In genomic region chr6:59072096-59073060, GRCm38 (mm10) we compare ENCODE assay signal across 17 mouse cellular contexts. TPM values are rescaled to one million over a fixed set of nuclear protein-coding genes. Genes with fewer than 3 reads are reported as not detected.
DNase-seq lines count a peak whose midpoint lies in the region; ATAC-seq and TF ChIP-seq lines count a peak whose summit lies in the region.
"Had no signal": no experiment of that assay in that cellular context is flagged by ENCODE, and none has a peak within 500 bp of the region (broad histone marks: within the 10 kb centered on the region; RNA-seq: fewer than 3 reads in every experiment).

No protein-coding gene starts in this region.

- H3K79me2 ChIP-seq in liver, adult 2 months (ENCODE audit: control insufficient read depth, insufficient read depth, low read length): no peaks in the 10 kb centered on the region

- intact Hi-C loops in gastrocnemius, adult 2 months (cut with DNase I): no loop called here
- intact Hi-C loops in gastrocnemius, postnatal 14 days (cut with DNase I; ENCODE audit: low total_unique reads): no loop called here
- intact Hi-C loops in left cerebral cortex, postnatal 36 days (cut with DNase I): no loop called here

- H3K4me1 ChIP-seq in liver, adult 2 months (ENCODE audit: control insufficient read depth, insufficient read depth, low read length): peaks cover 11% of the 10 kb centered on the region
- no peaks in the 10 kb centered on the region for H3K4me1 ChIP-seq in liver, postnatal 0 days (ENCODE audit: insufficient read depth)
- no peaks in the 10 kb centered on the region; the same call in 1 of the 2 replicates for H3K4me1 ChIP-seq in brown adipose tissue, adult 24 weeks (ENCODE audit: control insufficient read depth, insufficient read depth, insufficient read length, low read length)

- no peaks in the 10 kb centered on the region for H3K27me3 ChIP-seq in liver, adult 2 months (ENCODE audit: control insufficient read depth, insufficient read depth, low read length)
- no peaks in the 10 kb centered on the region for H3K27me3 ChIP-seq in liver, postnatal 0 days (ENCODE audit: insufficient read depth, low read length)

- no peaks in the 10 kb centered on the region for H3K36me3 ChIP-seq in liver, adult 2 months (ENCODE audit: control insufficient read depth, insufficient read depth, low read length)
- H3K36me3 ChIP-seq in liver, postnatal 0 days (replicated peaks; ENCODE audit: insufficient read depth, low read length): no peaks in the 10 kb centered on the region

- no peak for TF ChIP-seq POLR2A in liver, adult 2 months (IDR thresholded peaks at IDR 0.05; ENCODE audit: extremely low read depth, insufficient read depth, low read length)

- H3K9me3 ChIP-seq in liver, postnatal 0 days (ENCODE audit: low read length): no peaks in the 10 kb centered on the region

- no peak overlapping the region for H3K9ac ChIP-seq in liver, adult 2 months (ENCODE audit: low read depth, low read length)
- no peak overlapping the region for H3K9ac ChIP-seq in liver, postnatal 0 days (replicated peaks)

- WGBS in liver, adult 2 months: 19% methylated on average over 5 of the region's 5 CpGs
- 66% methylated on average over 5 of the region's 5 CpGs for WGBS in liver, postnatal 0 days (ENCODE audit: insufficient replicate concordance)

- no peak for ATAC-seq in liver, postnatal 0 days
- ATAC-seq in erythroblast, adult 5-6 weeks (replicated peaks; ENCODE audit: low FRiP score, poor library complexity, severe bottlenecking): no peak
- ATAC-seq: forebrain, embryonic 16.5 days had no signal

- TF ChIP-seq EP300 in liver, postnatal 0 days (IDR thresholded peaks at IDR 0.05; ENCODE audit: low read depth): no peak

- no peak for DNase-seq in gastrocnemius, adult 2 months
- no peak for DNase-seq in gastrocnemius, postnatal 14 days
- DNase-seq in liver, adult 2 months (ENCODE audit: extremely low read depth, low read depth, low spot score): peak; percentile 99
- DNase-seq in liver, postnatal 0 days: no peak
- DNase-seq in lung, postnatal 14 days: peak; percentile 5
- DNase-seq in left cerebral cortex, postnatal 36 days (ENCODE audit: low spot score in 2 of 2): no peak
- DNase-seq: cerebellum, adult 11 months; cerebellum, postnatal 25 days; midbrain, embryonic 14.5 days; right cerebral cortex, postnatal 14 days had no signal

- TF ChIP-seq CTCF in gastrocnemius, adult 2 months (IDR thresholded peaks at IDR 0.05): no peak
- TF ChIP-seq CTCF in liver, adult 2 months (IDR thresholded peaks at IDR 0.05; ENCODE audit: low read depth, low read length): no peak
- TF ChIP-seq CTCF in liver, postnatal 0 days (IDR thresholded peaks at IDR 0.05; ENCODE audit: low read depth): no peak

- H3K4me3 ChIP-seq in gastrocnemius, adult 2 months: no peak overlapping the region
- H3K4me3 ChIP-seq in liver, adult 2 months (ENCODE audit: insufficient read depth, low read depth, low read length): no peak overlapping the region
- H3K4me3 ChIP-seq in liver, postnatal 0 days (ENCODE audit: low read depth, low read length): no peak overlapping the region
- H3K4me3 ChIP-seq in brown adipose tissue, adult 24 weeks (ENCODE audit: insufficient read depth, low read depth, low read length): no peak overlapping the region
- H3K4me3 ChIP-seq: erythroblast, embryonic 14.5 days had no signal

- H3K4me2 ChIP-seq in liver, postnatal 0 days (ENCODE audit: low read depth, low read length): no peak overlapping the region
- H3K4me2 ChIP-seq: heart, embryonic 11.5 days; liver, embryonic 11.5 days had no signal

- H3K27ac ChIP-seq in gastrocnemius, adult 2 months: peak overlapping the region; percentile 32; the same call in 1 of the 2 replicates
- no peak overlapping the region; the same call in 1 of the 2 replicates for H3K27ac ChIP-seq in liver, adult 2 months (replicated peaks; ENCODE audit: insufficient read depth, low read depth, low read length)
- H3K27ac ChIP-seq in liver, postnatal 0 days (ENCODE audit: low read depth): no peak overlapping the region
- H3K27ac ChIP-seq in brown adipose tissue, adult 24 weeks (replicated peaks; ENCODE audit: low read depth, low read length): peak overlapping the region; percentile 64
- H3K27ac ChIP-seq: macrophage had no signal

RNA-seq across cellular contexts. Expression of gene Fam13a, which starts 48.0 kb away (rescaled TPM):
- 10 to 100 TPM in 1 of 2 experiments, 1 to 10 TPM in 1; 7.6 to 12.6 TPM for total RNA-seq in gastrocnemius, adult 2 months (2021)
- 1 to 10 TPM; 7.7 to 8.5 TPM for total RNA-seq in gastrocnemius, postnatal 14 days (2021)
- total RNA-seq in liver, adult 2 months (2014; rRNA removed): 42.5 and 48.3 TPM in 2 replicates
- 3.2 and 3.4 TPM in 2 replicates for polyA plus RNA-seq in liver, adult 2 months (2012; rRNA removed)
- 1.2 and 1.6 TPM in 2 replicates for polyA plus RNA-seq in liver, postnatal 0 days (2015; fragmentation: Nextera tagmentation; extraction: Ambion mirVana)
- polyA plus RNA-seq in brown adipose tissue, adult 24 weeks (2012; ENCODE audit: insufficient read depth, insufficient read length, missing spikeins): 80.3 and 118 TPM in 2 replicates
- total RNA-seq in left cerebral cortex, postnatal 36 days (2021): 10 to 100 TPM; 13.6 to 13.8 TPM
- total RNA-seq in erythroblast, adult 5-6 weeks (2015; ENCODE audit: low replicate concordance): not detected in 2 replicates
- not detected in 2 replicates for total RNA-seq in erythroblast, adult 5-6 weeks (2017; ENCODE audit: low replicate concordance)
- polyA plus RNA-seq: erythroblast, embryonic 14.5 days had no signal

Comparison
In these comparisons a context has a peak if more than half of its experiments do, and no peak if none do; other contexts are left out.
1. DNase-seq: peak in liver, adult 2 months (single experiment) and lung, postnatal 14 days (single experiment); none in gastrocnemius, adult 2 months (single experiment), gastrocnemius, postnatal 14 days (single experiment), liver, postnatal 0 days (single experiment) and left cerebral cortex, postnatal 36 days (0 of 2).
2. H3K27ac ChIP-seq: peak in gastrocnemius, adult 2 months (single experiment) and brown adipose tissue, adult 24 weeks (single experiment); none in liver, adult 2 months (single experiment) and liver, postnatal 0 days (single experiment).
3. RNA of gene Fam13a, which starts 48.0 kb away (total RNA-seq): 42.5 to 48.3 TPM in liver, adult 2 months, 13.6 to 13.8 TPM in left cerebral cortex, postnatal 36 days, 7.6 to 12.6 TPM in gastrocnemius, adult 2 months and 7.7 to 8.5 TPM in gastrocnemius, postnatal 14 days; not detected in erythroblast, adult 5-6 weeks; every median in the first group is over 4 times any median in the second.